Mouse (Mus musculus) right cerebral cortex, adult 18-20 months (tissue): Measurements from ENCODE around the gene Ddx42.
"Not testable (repeated sequence)": the region's sequence is repeated elsewhere in the genome, so short reads cannot be mapped to it uniquely, and the experiment has no call there.

Experiments used
- DNase-seq: peaks from one replicate; pipeline ENCODE4 v3.0.0; 2022; ENCODE audit warnings: mixed read lengths

Gene Ddx42

DNA sequence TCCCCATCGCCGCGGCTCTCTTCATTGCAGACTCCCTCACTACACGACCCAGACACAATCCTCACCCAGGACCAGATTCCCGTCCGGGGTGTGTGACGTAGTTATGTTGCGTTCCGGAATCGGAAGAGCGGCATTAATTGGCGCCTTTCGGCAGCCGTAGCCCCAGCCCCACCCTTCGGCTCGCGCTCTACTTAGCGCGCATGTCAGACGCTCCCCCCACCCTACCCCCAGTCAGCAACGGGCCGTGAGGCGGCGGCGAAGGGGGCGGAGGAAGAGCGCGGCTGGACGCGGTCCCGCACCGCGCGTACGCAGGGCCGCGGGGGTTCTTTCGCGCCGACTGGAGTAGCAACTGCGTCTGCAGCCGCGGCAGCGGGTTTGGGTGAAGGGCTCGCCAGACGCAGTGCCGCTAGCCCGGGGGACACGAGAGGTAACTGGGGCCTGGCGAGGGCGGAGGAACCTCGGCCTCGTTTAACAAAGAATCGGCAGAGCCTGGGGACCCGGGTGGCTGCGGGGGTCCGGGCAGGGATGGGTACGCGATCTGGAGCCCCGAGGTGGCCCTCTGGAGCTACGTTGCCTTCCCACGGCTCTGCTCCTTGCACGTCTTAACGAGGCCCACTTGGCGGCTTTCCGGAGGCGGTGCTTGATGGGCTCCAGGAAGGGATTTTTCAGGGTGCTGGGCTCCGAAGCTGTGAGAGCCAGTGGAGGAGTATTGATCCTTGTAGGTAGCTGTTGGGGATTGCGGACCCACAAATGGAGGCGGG lies at the start of gene Ddx42:
Ddx42 (plus strand) TSS at position 197 of the 761 bp plus-strand sequence.
- DNase-seq, result peak; percentile 95

DNA sequence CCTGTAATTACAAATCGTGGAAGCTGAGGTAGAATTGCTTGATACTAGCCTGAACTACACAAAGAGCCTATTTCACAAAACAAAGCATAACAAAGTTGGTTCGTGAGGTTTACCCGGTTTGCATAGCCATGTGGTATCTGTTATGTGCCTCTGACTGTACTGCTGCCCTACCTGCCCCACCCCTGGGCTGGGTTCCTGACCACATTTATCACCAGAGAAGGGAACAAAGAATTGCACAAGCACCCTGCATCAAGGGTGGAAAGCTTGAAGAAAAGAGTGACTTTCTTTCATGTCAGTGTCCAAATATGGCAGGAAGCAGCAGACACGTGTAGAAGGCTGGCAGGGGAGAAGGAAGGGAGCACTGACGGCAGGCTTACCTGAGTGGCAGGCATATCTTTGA lies 49.3 kb upstream of the Ddx42 start:
- no peak for DNase-seq

DNA sequence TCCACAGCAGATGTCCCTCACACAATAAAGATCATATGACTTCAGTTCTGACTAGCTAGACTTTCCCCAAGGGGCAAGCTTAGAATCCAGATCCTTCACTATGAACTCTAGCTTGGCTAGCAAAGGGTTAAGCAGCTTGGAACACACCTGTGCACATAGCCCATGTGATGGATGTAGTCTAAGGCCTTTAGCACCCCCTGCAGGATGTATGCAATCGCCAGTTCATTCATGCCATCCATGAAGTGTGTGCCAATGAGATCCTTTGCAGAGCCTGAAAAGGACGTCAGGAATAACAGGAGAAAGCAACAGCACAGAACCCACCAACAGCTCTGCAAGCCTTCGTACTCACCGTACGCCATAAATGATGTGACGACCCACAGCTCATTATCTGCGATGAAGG lies 45.9 kb upstream of the Ddx42 start:
- DNase-seq, result no peak

DNA sequence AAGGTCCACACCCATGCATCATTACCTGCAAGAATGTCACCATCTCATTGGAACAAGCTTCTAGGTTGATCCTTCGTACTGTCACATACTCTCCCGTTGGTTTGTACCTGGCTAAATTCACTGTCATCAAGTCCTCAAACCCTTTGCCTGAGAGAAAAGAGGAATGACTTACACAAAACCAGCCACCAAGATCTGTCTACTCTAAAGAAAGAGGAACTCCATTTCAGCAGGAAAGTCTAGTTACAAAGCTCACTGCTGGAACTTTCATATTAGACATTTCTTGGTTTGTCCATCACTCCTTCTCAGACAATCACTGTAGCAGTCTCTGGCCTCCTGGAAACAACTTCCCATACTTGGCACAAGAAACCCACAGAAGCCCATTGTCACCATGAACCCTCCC lies 43.5 kb upstream of the Ddx42 start:
- no peak for DNase-seq

GRCm38 (mm10) chr11:106174372-106174771 lies 42.4 kb upstream of the Ddx42 start:
- DNase-seq, result no peak

GRCm38 (mm10) chr11:106175081-106175480 lies 41.6 kb upstream of the Ddx42 start:
- DNase-seq, result no peak

DNA sequence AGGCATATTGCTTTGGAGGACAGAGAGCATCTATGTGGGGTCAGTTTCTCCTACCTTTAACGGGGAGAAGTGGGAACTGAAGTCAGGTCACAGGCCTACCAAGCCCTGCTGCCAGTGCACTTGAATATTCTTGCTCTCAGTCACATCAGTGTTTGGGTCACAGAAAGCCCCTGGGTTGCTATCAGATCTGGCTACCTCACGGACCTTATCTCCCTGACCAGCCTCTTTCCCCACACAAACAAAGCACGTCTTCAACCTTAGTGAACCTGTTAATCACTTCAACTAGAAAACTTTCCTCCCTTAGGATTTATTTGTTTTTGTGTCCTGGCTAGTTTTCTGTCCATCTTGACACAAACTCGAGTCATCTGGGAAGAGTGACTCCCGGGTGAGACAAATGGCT lies 40.4 kb upstream of the Ddx42 start:
- DNase-seq, result no peak

DNA sequence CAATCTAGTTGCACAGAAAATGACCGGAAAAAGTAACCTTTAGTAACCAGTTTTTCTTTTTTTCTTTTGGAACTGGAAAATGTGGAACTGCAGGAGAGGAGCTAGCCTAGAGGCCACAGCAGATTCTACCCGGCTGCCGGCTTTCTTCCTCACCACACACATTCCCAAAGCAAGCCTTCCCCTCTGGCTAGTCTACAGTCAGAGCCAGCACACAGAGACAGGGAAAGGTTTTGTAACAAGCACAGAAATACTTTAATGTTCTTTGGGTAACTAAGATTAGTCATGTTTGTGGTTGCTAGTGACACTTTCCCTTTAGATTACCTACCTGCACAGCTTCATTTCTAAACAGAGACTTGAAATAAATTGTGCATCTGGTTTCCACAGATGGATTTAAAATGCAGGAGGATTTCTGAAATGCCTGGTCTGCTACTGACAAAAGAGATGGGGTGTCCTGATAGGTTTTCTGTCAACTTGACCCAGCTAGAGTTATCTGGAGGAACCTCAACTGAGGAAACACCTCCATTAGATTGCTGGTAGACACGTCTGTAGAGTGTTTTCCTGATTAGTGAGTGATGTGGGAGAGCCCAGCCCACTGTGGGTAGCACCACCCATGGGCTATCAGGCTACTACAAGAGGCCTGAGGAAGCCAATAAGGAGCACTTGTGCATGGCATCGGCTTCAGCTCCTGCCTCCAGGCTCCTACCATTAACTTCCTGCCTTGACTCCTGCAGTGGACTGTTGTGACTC lies 38.5 kb upstream of the Ddx42 start:
- no peak for DNase-seq

GRCm38 (mm10) chr11:106179711-106180448 lies 36.8 kb upstream of the Ddx42 start:
- DNase-seq, result peak; percentile 59

- no peak for DNase-seq
Measured at GRCm38 (mm10) chr11:106180449-106180801, 36.3 kb upstream of the Ddx42 start.

GRCm38 (mm10) chr11:106187326-106187725 lies 29.4 kb upstream of the Ddx42 start:
- no peak for DNase-seq

GRCm38 (mm10) chr11:106191716-106192115 lies 25.0 kb upstream of the Ddx42 start:
- no peak for DNase-seq

DNA sequence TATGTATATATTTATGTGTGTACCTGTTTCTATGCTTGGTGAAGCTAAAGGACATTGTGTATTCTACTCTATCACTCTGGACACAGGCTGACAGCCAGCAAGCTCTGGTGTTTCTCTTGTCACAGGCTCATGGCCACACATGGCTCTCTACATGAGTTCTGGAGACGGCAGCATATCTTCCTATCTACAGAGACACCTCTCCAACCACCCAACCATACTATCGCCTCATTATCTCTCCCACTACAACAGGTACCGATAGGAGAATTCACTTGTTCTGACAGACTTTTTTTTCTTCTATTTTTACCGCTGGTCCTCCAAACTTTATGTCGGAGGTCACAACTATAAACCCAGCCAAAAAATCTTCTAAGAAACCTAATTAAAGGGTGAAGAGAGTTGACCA lies 24.5 kb upstream of the Ddx42 start:
- no peak for DNase-seq

DNA sequence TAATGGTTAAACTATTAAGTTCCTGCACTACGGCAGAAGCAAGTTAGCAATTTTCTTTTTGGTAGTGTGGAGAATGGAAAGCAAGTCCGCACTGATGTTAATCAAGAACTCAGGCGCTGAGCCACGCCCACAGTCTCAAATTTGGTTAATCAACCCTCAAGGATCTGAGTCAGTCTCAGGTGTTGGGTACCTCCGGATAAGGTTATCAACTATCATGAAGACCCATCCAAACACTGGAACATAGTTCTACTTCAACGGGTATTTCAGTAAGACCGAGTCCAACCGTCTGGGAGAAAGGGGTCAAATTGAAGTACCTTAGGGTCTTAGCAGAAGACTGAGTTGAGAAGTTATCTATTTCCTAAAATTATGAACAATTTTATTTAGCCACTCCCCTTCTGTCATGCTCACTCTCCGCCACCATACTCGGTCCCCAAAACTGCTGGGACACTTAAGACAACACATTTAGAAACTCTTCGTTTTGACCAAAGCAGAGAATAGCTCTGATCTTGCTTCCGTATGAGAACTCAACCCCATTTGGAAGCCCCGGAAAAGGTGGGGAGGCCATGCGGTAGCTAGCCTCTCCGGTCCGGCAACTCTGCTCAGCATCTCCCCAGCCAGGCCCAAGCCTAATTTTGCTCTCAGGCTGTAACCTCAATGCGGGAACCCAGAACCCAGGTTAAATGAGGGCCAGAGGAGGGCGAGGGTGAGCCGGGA lies 23.9 kb upstream of the Ddx42 start:
- DNase-seq, result no peak

- peak; percentile 97 for DNase-seq
Measured at GRCm38 (mm10) chr11:106193371-106194154, 23.2 kb upstream of the Ddx42 start.

GRCm38 (mm10) chr11:106194155-106194541 lies 22.6 kb upstream of the Ddx42 start:
- no peak for DNase-seq

DNA sequence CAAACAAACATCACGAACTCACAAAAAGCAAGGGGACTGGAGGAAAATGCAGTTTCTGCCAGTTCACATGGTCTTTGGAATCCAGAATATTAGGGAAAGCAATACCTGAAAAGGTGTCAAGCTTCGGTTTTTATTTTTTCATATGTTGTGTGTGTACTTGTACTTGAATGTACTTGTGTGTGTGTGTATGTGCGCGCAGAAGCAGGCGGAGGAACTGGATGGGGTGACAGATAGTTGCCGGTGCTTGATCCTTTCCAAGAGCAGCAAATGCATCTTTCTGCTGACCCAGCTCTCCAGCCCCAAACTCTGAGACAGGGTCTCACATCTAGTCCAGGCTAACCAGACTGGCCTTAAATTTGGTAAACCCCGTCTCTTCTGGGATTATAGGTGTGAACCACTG lies 21.8 kb upstream of the Ddx42 start:
- DNase-seq, result no peak

- DNase-seq, result no peak
Measured at GRCm38 (mm10) chr11:106195341-106195740, 21.4 kb upstream of the Ddx42 start.

GRCm38 (mm10) chr11:106198277-106198676 lies 18.4 kb upstream of the Ddx42 start:
- no peak for DNase-seq

- DNase-seq, result not testable (repeated sequence)
Measured at GRCm38 (mm10) chr11:106199997-106200396, 16.7 kb upstream of the Ddx42 start.

DNA sequence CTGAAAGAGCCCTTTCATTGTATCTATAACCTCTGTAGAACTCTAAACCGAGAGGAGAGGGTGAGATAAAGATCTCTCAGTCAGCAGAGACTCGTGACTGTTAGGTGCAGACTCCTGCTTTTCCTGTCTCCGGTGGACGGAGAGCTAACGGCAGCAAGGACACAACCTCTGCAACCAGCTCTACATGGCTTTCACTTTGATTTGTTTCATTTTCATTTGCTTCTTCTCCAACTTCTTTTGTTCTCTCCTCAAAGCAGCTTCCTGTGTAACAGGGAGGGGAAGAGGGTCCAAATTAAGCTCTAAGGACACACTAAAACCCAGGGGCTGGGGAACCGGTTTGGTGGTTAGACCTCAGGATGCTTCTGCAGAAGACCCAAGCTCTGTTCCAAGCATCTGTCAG lies 16.0 kb upstream of the Ddx42 start:
- no peak for DNase-seq
